ENCODE assay signal across 9 mouse cellular contexts in the genomic region with DNA sequence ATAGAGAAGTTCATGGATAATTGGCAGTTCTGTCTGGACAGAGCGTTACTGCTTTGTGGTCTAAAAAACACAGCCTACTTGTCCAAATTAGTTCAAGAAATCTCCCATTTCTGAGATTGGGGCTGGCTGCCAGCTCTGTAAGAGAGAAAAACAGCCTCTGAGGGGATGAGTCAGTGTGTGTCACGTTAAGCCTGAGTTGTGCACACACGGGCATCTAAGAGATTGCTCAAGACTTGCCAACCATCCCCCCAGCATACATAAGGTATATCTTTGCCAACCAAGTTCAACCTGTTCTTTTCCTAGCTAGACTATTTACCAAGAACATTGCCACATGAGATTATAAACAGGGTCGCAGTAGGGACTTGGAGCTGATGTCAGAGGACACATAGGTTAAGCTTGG. TPM values are rescaled to one million over a fixed set of nuclear protein-coding genes. Genes with fewer than 3 reads are reported as not detected.
DNase-seq lines count a peak whose midpoint lies in the region; ATAC-seq and TF ChIP-seq lines count a peak whose summit lies in the region.
"Had no signal": no experiment of that assay in that cellular context is flagged by ENCODE, and none has a peak within 500 bp of the region (broad histone marks: within the 10 kb centered on the region; RNA-seq: fewer than 3 reads in every experiment).

No protein-coding gene starts in this region.

- TF ChIP-seq CTCF in forebrain, postnatal 0 days (IDR thresholded peaks at IDR 0.05; ENCODE audit: low read depth), result no peak

- H3K9me3 ChIP-seq in kidney, embryonic 16.5 days (ENCODE audit: low read length), result no peaks in the 10 kb centered on the region
- no peaks in the 10 kb centered on the region for H3K9me3 ChIP-seq in forebrain, postnatal 0 days (ENCODE audit: low read length)
- H3K9me3 ChIP-seq in forebrain, embryonic 13.5 days (replicated peaks), result no peaks in the 10 kb centered on the region
- H3K9me3 ChIP-seq: liver, embryonic 13.5 days had no signal

- peak; percentile 4 to 9 for DNase-seq in kidney, postnatal 36 days
- peak; percentile 84 for DNase-seq in adrenal gland, adult 2 months
- DNase-seq in frontal cortex, postnatal 36 days (ENCODE audit: low spot score in 2 of 2), result peak; percentile 46 to 54
- DNase-seq in left cerebral cortex, postnatal 36 days (ENCODE audit: low spot score in 2 of 2), result peak; percentile 39 to 40
- no peak for DNase-seq in forebrain, postnatal 0 days
- DNase-seq in embryo, embryonic 11 days, result no peak
- DNase-seq: liver, embryonic 13.5 days had no signal

- 76% methylated on average over 4 of the region's 4 CpGs for WGBS in kidney, embryonic 16.5 days
- 51% methylated on average over 4 of the region's 4 CpGs for WGBS in forebrain, postnatal 0 days
- WGBS in forebrain, embryonic 13.5 days, result 78% methylated on average over 4 of the region's 4 CpGs

- no peak overlapping the region for H3K9ac ChIP-seq in kidney, embryonic 16.5 days (replicated peaks; ENCODE audit: low read length)
- no peak overlapping the region for H3K9ac ChIP-seq in forebrain, postnatal 0 days
- no peak overlapping the region for H3K9ac ChIP-seq in forebrain, embryonic 13.5 days
- H3K9ac ChIP-seq: liver, embryonic 13.5 days had no signal

- no peaks in the 10 kb centered on the region for H3K27me3 ChIP-seq in kidney, embryonic 16.5 days (ENCODE audit: insufficient read depth, low read length)
- H3K27me3 ChIP-seq in forebrain, postnatal 0 days (ENCODE audit: insufficient read depth, low read length), result no peaks in the 10 kb centered on the region
- H3K27me3 ChIP-seq in forebrain, embryonic 13.5 days, result no peaks in the 10 kb centered on the region
- H3K27me3 ChIP-seq: liver, embryonic 13.5 days had no signal

- no peaks in the 10 kb centered on the region for H3K36me3 ChIP-seq in kidney, embryonic 16.5 days (ENCODE audit: insufficient read depth, low read length)
- H3K36me3 ChIP-seq in forebrain, postnatal 0 days (ENCODE audit: insufficient read depth), result no peaks in the 10 kb centered on the region
- no peaks in the 10 kb centered on the region for H3K36me3 ChIP-seq in forebrain, embryonic 13.5 days (ENCODE audit: poor library complexity, severe bottlenecking)
- H3K36me3 ChIP-seq: liver, embryonic 13.5 days had no signal

- H3K4me2 ChIP-seq in kidney, embryonic 16.5 days (replicated peaks; ENCODE audit: low read depth, low read length), result no peak overlapping the region
- H3K4me2 ChIP-seq in forebrain, postnatal 0 days (ENCODE audit: low read depth), result no peak overlapping the region
- no peak overlapping the region for H3K4me2 ChIP-seq in forebrain, embryonic 13.5 days
- H3K4me2 ChIP-seq: liver, embryonic 13.5 days had no signal

- H3K27ac ChIP-seq in kidney, embryonic 16.5 days (ENCODE audit: low read length), result no peak overlapping the region
- no peak overlapping the region for H3K27ac ChIP-seq in forebrain, postnatal 0 days (ENCODE audit: low read depth, low read length)
- no peak overlapping the region for H3K27ac ChIP-seq in forebrain, embryonic 13.5 days
- H3K27ac ChIP-seq: liver, embryonic 13.5 days had no signal

- intact Hi-C loops in left cerebral cortex, postnatal 36 days (cut with DNase I), result no loop called here

- 0 out of 2 replicates have a peak, but pooled peaks cover 2% of the 10 kb centered on the region for H3K4me1 ChIP-seq in kidney, embryonic 16.5 days (ENCODE audit: insufficient read depth, low read length)
- no peaks in the 10 kb centered on the region for H3K4me1 ChIP-seq in forebrain, postnatal 0 days (ENCODE audit: insufficient read depth)
- no peaks in the 10 kb centered on the region for H3K4me1 ChIP-seq in forebrain, embryonic 13.5 days
- H3K4me1 ChIP-seq: liver, embryonic 13.5 days had no signal

- no peak overlapping the region for H3K4me3 ChIP-seq in kidney, embryonic 16.5 days (ENCODE audit: low read length)
- no peak overlapping the region for H3K4me3 ChIP-seq in forebrain, postnatal 0 days (ENCODE audit: low read depth, low read length)
- no peak overlapping the region for H3K4me3 ChIP-seq in forebrain, embryonic 13.5 days
- H3K4me3 ChIP-seq: liver, embryonic 13.5 days had no signal

- no peak for ATAC-seq in kidney, embryonic 16.5 days (ENCODE audit: low FRiP score, low TSS enrichment)
- no peak for ATAC-seq in forebrain, postnatal 0 days
- ATAC-seq in forebrain, embryonic 13.5 days, result no peak

RNA-seq across cellular contexts. Expression of a gene that starts 44.9 kb away (rescaled TPM):
- polyA plus RNA-seq in kidney, embryonic 16.5 days (2015; fragmentation: Nextera tagmentation; extraction: Ambion mirVana), result 79.6 and 79.7 TPM in 2 replicates
- total RNA-seq in adrenal gland, adult 2 months (2021), result 100 to 1,000 TPM; 171 to 173 TPM
- polyA plus RNA-seq in adrenal gland, adult 2 months (2012; rRNA removed), result 61.3 and 69.8 TPM in 2 replicates
- total RNA-seq in left cerebral cortex, postnatal 36 days (2021), result 100 to 1,000 TPM; 162 to 166 TPM
- total RNA-seq in forebrain, postnatal 0 days (2014; rRNA removed), result 159 and 177 TPM in 2 replicates
- polyA plus RNA-seq in forebrain, postnatal 0 days (2015; fragmentation: Nextera tagmentation; extraction: Ambion mirVana), result 121 and 146 TPM in 2 replicates
- 125 and 130 TPM in 2 replicates for polyA plus RNA-seq in forebrain, embryonic 13.5 days (2015; fragmentation: Nextera tagmentation; extraction: Ambion mirVana)

Comparison
In these comparisons a context has a peak if more than half of its experiments do, and no peak if none do; other contexts are left out.
1. DNase-seq: peak in kidney, postnatal 36 days (2 of 2), adrenal gland, adult 2 months (single experiment), frontal cortex, postnatal 36 days (2 of 2) and left cerebral cortex, postnatal 36 days (2 of 2); none in forebrain, postnatal 0 days (single experiment) and embryo, embryonic 11 days (single experiment).